Mouse (Mus musculus): ENCODE data around the gene Scimp. TPM values are rescaled to one million over a fixed set of nuclear protein-coding genes. Genes with fewer than 3 reads are reported as not detected.

Scimp gene
- polyA plus RNA-seq (2014; fragmentation: Illumina TruSeq; extraction: RNeasy Lipid Tissue Mini Kit (QIAGEN cat#74804); ENCODE audit: insufficient read depth, low read depth, low replicate concordance) = 6.1 TPM

GRCm38 (mm10) chr11:70812365-70812764 is at the start of gene Scimp:
Scimp (minus strand) TSS chr11:70812586.

GRCm38 (mm10) chr11:70844559-70845456 is 32.4 kb upstream of the Scimp start, which contains the start of gene Rabep1:
Rabep1 (plus strand) TSS chr11:70844778.

DNA sequence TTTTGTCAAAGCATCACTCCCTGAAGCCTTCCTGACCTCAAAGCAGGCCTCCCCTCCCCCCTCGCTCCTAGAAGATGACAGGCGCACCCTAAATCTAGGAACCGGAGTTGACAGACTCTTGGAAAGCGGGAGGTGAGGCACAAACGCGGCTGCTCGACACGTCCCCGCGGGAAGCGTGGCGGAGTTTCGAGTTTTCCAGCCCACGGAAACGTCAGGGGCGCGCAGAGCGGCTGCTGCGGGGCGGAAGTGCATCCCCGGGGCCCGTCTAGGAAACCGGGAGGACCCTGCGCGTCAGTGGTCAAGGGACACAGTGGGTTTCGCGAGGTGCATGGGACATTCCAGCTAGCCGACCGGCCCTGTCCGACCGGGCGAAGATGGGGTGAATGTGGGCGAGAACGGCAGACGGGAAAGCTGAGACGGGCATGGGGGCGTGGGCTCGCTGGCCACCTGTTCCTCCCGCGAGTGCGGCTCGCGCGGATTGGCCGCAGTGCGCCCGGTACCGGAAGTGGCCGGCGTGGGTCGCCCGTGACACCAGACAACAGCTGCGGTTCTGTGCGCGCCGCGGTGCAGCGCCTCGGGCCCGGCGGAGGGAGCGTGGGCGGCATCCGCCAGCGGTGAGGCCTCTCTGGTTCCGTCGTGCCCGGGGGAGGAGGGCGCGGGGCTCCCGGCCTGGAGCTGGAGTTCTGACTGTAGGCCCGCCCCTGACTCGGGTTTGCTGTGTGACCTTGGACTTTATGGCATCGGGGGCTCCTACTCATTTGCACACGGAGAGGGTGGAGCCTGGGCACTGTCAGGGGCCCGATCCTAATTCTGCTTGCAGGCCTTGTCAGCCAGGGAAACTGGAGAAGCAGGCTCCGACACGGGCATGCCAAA is 48.2 kb downstream of the Scimp start, which contains the start of gene Zfp3:
Gene Zfp3 (plus strand): TSS at position 274 of the 873 bp plus-strand sequence.

Other genes with a start within 250 kb of the Scimp start
- gene Mink1, start 249.7 kb downstream of the Scimp start, polyA plus RNA-seq (2014; fragmentation: Illumina TruSeq; extraction: RNeasy Lipid Tissue Mini Kit (QIAGEN cat#74804); ENCODE audit: insufficient read depth, low read depth, low replicate concordance) = 24.0 TPM
- not detected for gene 4930544D05Rik, start 196.7 kb downstream of the Scimp start, polyA plus RNA-seq (2014; fragmentation: Illumina TruSeq; extraction: RNeasy Lipid Tissue Mini Kit (QIAGEN cat#74804); ENCODE audit: insufficient read depth, low read depth, low replicate concordance)
- gene Chrne, start 193.4 kb downstream of the Scimp start, polyA plus RNA-seq (2014; fragmentation: Illumina TruSeq; extraction: RNeasy Lipid Tissue Mini Kit (QIAGEN cat#74804); ENCODE audit: insufficient read depth, low read depth, low replicate concordance) = 0.14 TPM
- gene Gp1ba, start 173.5 kb downstream of the Scimp start, polyA plus RNA-seq (2014; fragmentation: Illumina TruSeq; extraction: RNeasy Lipid Tissue Mini Kit (QIAGEN cat#74804); ENCODE audit: insufficient read depth, low read depth, low replicate concordance) = 0.30 TPM
- gene Rnf167, start 165.4 kb downstream of the Scimp start, polyA plus RNA-seq (2014; fragmentation: Illumina TruSeq; extraction: RNeasy Lipid Tissue Mini Kit (QIAGEN cat#74804); ENCODE audit: insufficient read depth, low read depth, low replicate concordance) = 71.5 TPM
- gene Slc25a11, start 165.1 kb downstream of the Scimp start, polyA plus RNA-seq (2014; fragmentation: Illumina TruSeq; extraction: RNeasy Lipid Tissue Mini Kit (QIAGEN cat#74804); ENCODE audit: insufficient read depth, low read depth, low replicate concordance) = 77.2 TPM
- 578 TPM for gene Pfn1, start 157.9 kb downstream of the Scimp start, polyA plus RNA-seq (2014; fragmentation: Illumina TruSeq; extraction: RNeasy Lipid Tissue Mini Kit (QIAGEN cat#74804); ENCODE audit: insufficient read depth, low read depth, low replicate concordance)
- gene Eno3, start 155.4 kb downstream of the Scimp start, polyA plus RNA-seq (2014; fragmentation: Illumina TruSeq; extraction: RNeasy Lipid Tissue Mini Kit (QIAGEN cat#74804); ENCODE audit: insufficient read depth, low read depth, low replicate concordance) = 26.5 TPM
- gene Spag7, start 143.2 kb downstream of the Scimp start, polyA plus RNA-seq (2014; fragmentation: Illumina TruSeq; extraction: RNeasy Lipid Tissue Mini Kit (QIAGEN cat#74804); ENCODE audit: insufficient read depth, low read depth, low replicate concordance) = 78.5 TPM
- 9.8 TPM for gene Camta2, start 124.5 kb downstream of the Scimp start, polyA plus RNA-seq (2014; fragmentation: Illumina TruSeq; extraction: RNeasy Lipid Tissue Mini Kit (QIAGEN cat#74804); ENCODE audit: insufficient read depth, low read depth, low replicate concordance)
- 2.0 TPM for gene Inca1, start 112.4 kb downstream of the Scimp start, polyA plus RNA-seq (2014; fragmentation: Illumina TruSeq; extraction: RNeasy Lipid Tissue Mini Kit (QIAGEN cat#74804); ENCODE audit: insufficient read depth, low read depth, low replicate concordance)
- 56.7 TPM for gene Kif1c, start 112.0 kb downstream of the Scimp start, polyA plus RNA-seq (2014; fragmentation: Illumina TruSeq; extraction: RNeasy Lipid Tissue Mini Kit (QIAGEN cat#74804); ENCODE audit: insufficient read depth, low read depth, low replicate concordance)
- 1.7 TPM for gene Zfp3, start 48.4 kb downstream of the Scimp start, polyA plus RNA-seq (2014; fragmentation: Illumina TruSeq; extraction: RNeasy Lipid Tissue Mini Kit (QIAGEN cat#74804); ENCODE audit: insufficient read depth, low read depth, low replicate concordance)
- gene Rabep1, start 32.2 kb upstream of the Scimp start, polyA plus RNA-seq (2014; fragmentation: Illumina TruSeq; extraction: RNeasy Lipid Tissue Mini Kit (QIAGEN cat#74804); ENCODE audit: insufficient read depth, low read depth, low replicate concordance) = 11.3 TPM
- 33.3 TPM for gene Nup88, start 157.4 kb upstream of the Scimp start, polyA plus RNA-seq (2014; fragmentation: Illumina TruSeq; extraction: RNeasy Lipid Tissue Mini Kit (QIAGEN cat#74804); ENCODE audit: insufficient read depth, low read depth, low replicate concordance)
- 37.5 TPM for gene Rpain, start 157.6 kb upstream of the Scimp start, polyA plus RNA-seq (2014; fragmentation: Illumina TruSeq; extraction: RNeasy Lipid Tissue Mini Kit (QIAGEN cat#74804); ENCODE audit: insufficient read depth, low read depth, low replicate concordance)
- gene C1qbp, start 170.4 kb upstream of the Scimp start, polyA plus RNA-seq (2014; fragmentation: Illumina TruSeq; extraction: RNeasy Lipid Tissue Mini Kit (QIAGEN cat#74804); ENCODE audit: insufficient read depth, low read depth, low replicate concordance) = 50.9 TPM
- gene Dhx33, start 191.9 kb upstream of the Scimp start, polyA plus RNA-seq (2014; fragmentation: Illumina TruSeq; extraction: RNeasy Lipid Tissue Mini Kit (QIAGEN cat#74804); ENCODE audit: insufficient read depth, low read depth, low replicate concordance) = 4.4 TPM
- gene Mis12, start 207.0 kb upstream of the Scimp start, polyA plus RNA-seq (2014; fragmentation: Illumina TruSeq; extraction: RNeasy Lipid Tissue Mini Kit (QIAGEN cat#74804); ENCODE audit: insufficient read depth, low read depth, low replicate concordance) = 11.3 TPM
- gene Derl2, start 207.3 kb upstream of the Scimp start, polyA plus RNA-seq (2014; fragmentation: Illumina TruSeq; extraction: RNeasy Lipid Tissue Mini Kit (QIAGEN cat#74804); ENCODE audit: insufficient read depth, low read depth, low replicate concordance) = 35.0 TPM
- 3.0 TPM for gene 6330403K07Rik, start 220.9 kb upstream of the Scimp start, polyA plus RNA-seq (2014; fragmentation: Illumina TruSeq; extraction: RNeasy Lipid Tissue Mini Kit (QIAGEN cat#74804); ENCODE audit: insufficient read depth, low read depth, low replicate concordance)

Measured in lung, adult 10 weeks (tissue).